In genomic region chr2:31069506-31069905, GRCm38 (mm10) we compare ENCODE assay signal across 11 mouse cellular contexts.
DNase-seq lines count a peak whose midpoint lies in the region; ATAC-seq and TF ChIP-seq lines count a peak whose summit lies in the region.
"Had no signal": no experiment of that assay in that cellular context is flagged by ENCODE, and none has a peak within 500 bp of the region (broad histone marks: within the 10 kb centered on the region; RNA-seq: fewer than 3 reads in every experiment).

No protein-coding gene starts in this region.

- no peaks in the 10 kb centered on the region for H3K9me3 ChIP-seq in midbrain, embryonic 15.5 days
- H3K9me3 ChIP-seq: megakaryocyte, embryonic 14.5 days had no signal

- no peak for DNase-seq in cerebellum, adult 2 months
- DNase-seq in cerebellum, postnatal 25 days: no peak
- DNase-seq in left cerebral cortex, adult 2 months (ENCODE audit: extremely low spot score in 1 of 2, low spot score in 2 of 2): no peak
- DNase-seq in left cerebral cortex, adult 11 months (ENCODE audit: low spot score): no peak
- DNase-seq in cerebellum, adult 8-10 months: no peak
- DNase-seq: gastrocnemius, postnatal 10 days had no signal

- no peak for ATAC-seq in midbrain, embryonic 15.5 days (replicated peaks)
- no peak for ATAC-seq in erythroid progenitor cell, adult 5-6 weeks (replicated peaks; ENCODE audit: low FRiP score, poor library complexity, severe bottlenecking)
- ATAC-seq: inflammation-experienced regulatory T-cells, adult 6 months had no signal

- H3K36me3 ChIP-seq in midbrain, embryonic 15.5 days (replicated peaks): no peaks in the 10 kb centered on the region

- TF ChIP-seq CTCF in cerebellum, adult 2 months (IDR thresholded peaks at IDR 0.05; ENCODE audit: borderline replicate concordance, insufficient read depth, low read depth, low read length): no peak
- TF ChIP-seq CTCF in left cerebral cortex, adult 2 months (IDR thresholded peaks at IDR 0.05): no peak
- TF ChIP-seq CTCF in embryonic fibroblast, embryonic 13.5 days (IDR thresholded peaks at IDR 0.05; ENCODE audit: borderline replicate concordance, insufficient read depth, low read length): no peak

- no peak for TF ChIP-seq POLR2A in cerebellum, adult 2 months (IDR thresholded peaks at IDR 0.05; ENCODE audit: borderline replicate concordance, insufficient read depth, low read length)
- TF ChIP-seq POLR2A in embryonic fibroblast, embryonic 13.5 days (IDR thresholded peaks at IDR 0.05; ENCODE audit: low read depth, low read length): no peak

- no peak overlapping the region for H3K9ac ChIP-seq in midbrain, embryonic 15.5 days

- 88% methylated on average over 7 of the region's 7 CpGs for WGBS in cerebellum, adult 2 months
- 90% methylated on average over 7 of the region's 7 CpGs for WGBS in midbrain, embryonic 15.5 days

- no peak overlapping the region for H3K4me3 ChIP-seq in cerebellum, adult 2 months (replicated peaks; ENCODE audit: insufficient read depth, low read depth, low read length)
- H3K4me3 ChIP-seq in left cerebral cortex, adult 2 months: no peak overlapping the region
- H3K4me3 ChIP-seq in embryonic fibroblast, embryonic 13.5 days (ENCODE audit: insufficient read depth, low read length): no peak overlapping the region
- no peak overlapping the region for H3K4me3 ChIP-seq in midbrain, embryonic 15.5 days
- H3K4me3 ChIP-seq: megakaryocyte, embryonic 14.5 days had no signal

- intact Hi-C loops in left cerebral cortex, adult 2 months (cut with DNase I): no loop called here

- H3K4me1 ChIP-seq in cerebellum, adult 2 months (ENCODE audit: control insufficient read depth, insufficient read depth, low read length): peaks cover 43% of the 10 kb centered on the region
- H3K4me1 ChIP-seq in embryonic fibroblast, embryonic 13.5 days (ENCODE audit: control insufficient read depth, insufficient read depth, low read length): peaks cover 19% of the 10 kb centered on the region
- 0 out of 2 replicates have a peak, but pooled peaks cover 4% of the 10 kb centered on the region for H3K4me1 ChIP-seq in midbrain, embryonic 15.5 days

- H3K4me2 ChIP-seq in midbrain, embryonic 15.5 days: no peak overlapping the region

- H3K27ac ChIP-seq in cerebellum, adult 2 months (ENCODE audit: insufficient read depth, low read length): peak overlapping the region; percentile 85
- H3K27ac ChIP-seq in left cerebral cortex, adult 2 months: peak overlapping the region; percentile 75
- peak overlapping the region; percentile 92 for H3K27ac ChIP-seq in embryonic fibroblast, embryonic 13.5 days (ENCODE audit: insufficient read depth, low read length)
- peak overlapping the region; percentile 71; the same call in 1 of the 2 replicates for H3K27ac ChIP-seq in midbrain, embryonic 15.5 days

- no peaks in the 10 kb centered on the region for H3K27me3 ChIP-seq in cerebellum, adult 2 months (ENCODE audit: control insufficient read depth, insufficient read depth, low read length)
- no peaks in the 10 kb centered on the region for H3K27me3 ChIP-seq in midbrain, embryonic 15.5 days (replicated peaks)
- H3K27me3 ChIP-seq: megakaryocyte, embryonic 14.5 days had no signal
